Mouse (Mus musculus): ENCODE results near the gene Entpd3.
"Not testable (repeated sequence)": the region's sequence is repeated elsewhere in the genome, so short reads cannot be mapped to it uniquely, and the experiment has no call there.

DNA sequence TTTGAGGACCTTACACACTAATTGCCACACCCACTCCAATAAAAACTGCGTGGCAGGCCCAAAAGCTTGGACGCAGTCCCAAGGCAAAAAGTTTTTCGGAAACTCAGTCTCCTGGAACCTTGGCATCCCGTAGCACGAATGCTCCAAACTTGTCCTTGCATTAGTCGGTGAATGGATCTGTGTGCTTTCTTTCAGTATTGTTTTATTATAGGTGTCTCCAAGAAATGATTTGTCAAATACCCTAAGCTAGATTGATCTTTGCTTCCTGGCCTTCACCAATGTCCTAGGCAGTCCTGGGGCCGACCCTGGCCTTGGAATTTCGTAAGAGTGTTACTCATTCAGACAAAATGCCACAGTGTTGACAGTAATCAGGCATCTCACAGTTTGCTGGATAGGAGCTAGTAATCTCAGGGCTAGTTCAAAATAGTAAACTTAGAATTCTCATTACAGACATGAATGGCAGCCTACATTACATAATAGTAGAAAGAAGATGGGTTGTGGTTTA, 6.1 kb upstream of the Entpd3 start:
- not testable (repeated sequence) for TF ChIP-seq POLR2A (IDR thresholded peaks at IDR 0.05; ENCODE audit: low read depth, low read length); CTCF (conservative IDR thresholded peaks at IDR 0.05; ENCODE audit: insufficient read depth, insufficient read length, low read depth, low read length)

All from kidney, adult 2 months (tissue).